Comparison of ENCODE assay signal across 8 mouse cellular contexts in genomic region chr11:70020731-70021263, GRCm38 (mm10). TPM values are rescaled to one million over a fixed set of nuclear protein-coding genes. Genes with fewer than 3 reads are reported as not detected.
A peak's percentile ranks its signal among the peaks of the same experiment; 100 is the strongest.
DNase-seq lines count a peak whose midpoint lies in the region; ATAC-seq and TF ChIP-seq lines count a peak whose summit lies in the region.

No protein-coding gene starts in this region.

- peak overlapping the region; percentile 95 for H3K27ac ChIP-seq in embryonic facial prominence, embryonic 12.5 days
- H3K27ac ChIP-seq in limb, embryonic 12.5 days: peak overlapping the region; percentile 88
- peak overlapping the region; percentile 97 for H3K27ac ChIP-seq in midbrain, embryonic 13.5 days
- no peak overlapping the region for H3K27ac ChIP-seq in small intestine, adult 2 months (ENCODE audit: insufficient read depth, low read depth, low read length)

- no peaks in the 10 kb centered on the region for H3K9me3 ChIP-seq in embryonic facial prominence, embryonic 12.5 days
- H3K9me3 ChIP-seq in limb, embryonic 12.5 days: no peaks in the 10 kb centered on the region
- no peaks in the 10 kb centered on the region for H3K9me3 ChIP-seq in midbrain, embryonic 13.5 days

- H3K27me3 ChIP-seq in embryonic facial prominence, embryonic 12.5 days: no peaks in the 10 kb centered on the region
- H3K27me3 ChIP-seq in limb, embryonic 12.5 days: no peaks in the 10 kb centered on the region
- no peaks in the 10 kb centered on the region for H3K27me3 ChIP-seq in midbrain, embryonic 13.5 days
- H3K27me3 ChIP-seq in small intestine, adult 2 months (ENCODE audit: control insufficient read depth, insufficient read depth, low read length): peaks cover 10% of the 10 kb centered on the region

- peak overlapping the region; percentile 88 for H3K4me2 ChIP-seq in embryonic facial prominence, embryonic 12.5 days (replicated peaks)
- H3K4me2 ChIP-seq in limb, embryonic 12.5 days: peak overlapping the region; percentile 87
- H3K4me2 ChIP-seq in midbrain, embryonic 13.5 days (replicated peaks): peak overlapping the region; percentile 91

- peak; percentile 96 for DNase-seq in 3T3-L1 (ENCODE audit: low read depth, low spot score)
- DNase-seq in adrenal gland, adult 8-10 months: peak; percentile 73
- peak; percentile 85 to 88 for DNase-seq in heart, adult 18-20 months
- peak; percentile 75 for DNase-seq in kidney, adult 18-20 months

- peak; percentile 77; the same call in 1 of the 2 replicates for TF ChIP-seq CTCF in small intestine, adult 2 months (IDR thresholded peaks at IDR 0.05; ENCODE audit: extremely low read depth, insufficient read length, insufficient replicate concordance, low read depth, low read length)

- peaks cover 58% of the 10 kb centered on the region for H3K4me1 ChIP-seq in embryonic facial prominence, embryonic 12.5 days
- peaks cover 59% of the 10 kb centered on the region for H3K4me1 ChIP-seq in limb, embryonic 12.5 days (replicated peaks)
- H3K4me1 ChIP-seq in midbrain, embryonic 13.5 days (replicated peaks): peaks cover 78% of the 10 kb centered on the region
- no peaks in the 10 kb centered on the region for H3K4me1 ChIP-seq in small intestine, adult 2 months (ENCODE audit: control insufficient read depth, insufficient read depth, insufficient read length, low read length)

- ATAC-seq in embryonic facial prominence, embryonic 12.5 days (ENCODE audit: insufficient number of reproducible peaks, insufficient read depth, low FRiP score, low TSS enrichment): peak; percentile 78
- ATAC-seq in limb, embryonic 12.5 days (ENCODE audit: insufficient number of reproducible peaks, insufficient read depth, low FRiP score, low TSS enrichment, low read depth): peak; percentile 76
- peak; percentile 85 for ATAC-seq in midbrain, embryonic 13.5 days

- WGBS in embryonic facial prominence, embryonic 12.5 days: 4% methylated on average over 8 of the region's 8 CpGs
- WGBS in limb, embryonic 12.5 days: under 1% methylated on average over 8 of the region's 8 CpGs
- 0% methylated on average over 8 of the region's 8 CpGs for WGBS in midbrain, embryonic 13.5 days
- under 1% methylated on average over 8 of the region's 8 CpGs for WGBS in small intestine, adult 2 months

- H3K9ac ChIP-seq in embryonic facial prominence, embryonic 12.5 days: peak overlapping the region; percentile 28; the same call in 1 of the 2 replicates
- H3K9ac ChIP-seq in limb, embryonic 12.5 days (replicated peaks): no peak overlapping the region
- H3K9ac ChIP-seq in midbrain, embryonic 13.5 days (replicated peaks): peak overlapping the region; percentile 92

- TF ChIP-seq POLR2A in small intestine, adult 2 months (IDR thresholded peaks at IDR 0.05; ENCODE audit: low read depth, low read length): no peak

- H3K36me3 ChIP-seq in embryonic facial prominence, embryonic 12.5 days: no peaks in the 10 kb centered on the region
- no peaks in the 10 kb centered on the region for H3K36me3 ChIP-seq in limb, embryonic 12.5 days
- H3K36me3 ChIP-seq in midbrain, embryonic 13.5 days: no peaks in the 10 kb centered on the region
- H3K36me3 ChIP-seq in small intestine, adult 2 months (ENCODE audit: control insufficient read depth, insufficient read depth, low read length): no peaks in the 10 kb centered on the region

- H3K4me3 ChIP-seq in embryonic facial prominence, embryonic 12.5 days: peak overlapping the region; percentile 81
- peak overlapping the region; percentile 67 for H3K4me3 ChIP-seq in limb, embryonic 12.5 days (replicated peaks)
- peak overlapping the region; percentile 78 for H3K4me3 ChIP-seq in midbrain, embryonic 13.5 days (replicated peaks)
- H3K4me3 ChIP-seq in small intestine, adult 2 months (ENCODE audit: low read depth, low read length): peak overlapping the region; percentile 78

RNA-seq across cellular contexts. Expression of gene Dlg4, which starts 4.1 kb away (rescaled TPM):
- 10 to 100 TPM; 25.7 to 65.4 (median 45.9) TPM for total RNA-seq in adrenal gland, adult 8-10 months (2022)
- polyA plus RNA-seq in embryonic facial prominence, embryonic 12.5 days (2016; fragmentation: Nextera tagmentation; extraction: Ambion mirVana): 12.6 and 14.9 TPM in 2 replicates
- total RNA-seq in heart, adult 18-20 months (2021): 1 to 10 TPM; 5.9 to 6.8 TPM
- polyA plus RNA-seq in limb, embryonic 12.5 days (2016; fragmentation: Nextera tagmentation; extraction: Ambion mirVana): 10.6 and 13.6 TPM in 2 replicates
- polyA plus RNA-seq in midbrain, embryonic 13.5 days (2015; fragmentation: Nextera tagmentation; extraction: Ambion mirVana): 34.9 and 37.2 TPM in 2 replicates
- polyA plus RNA-seq in small intestine, adult 2 months (2012; rRNA removed): 5.3 and 5.5 TPM in 2 replicates

RNA-seq across cellular contexts. Expression of gene Acadvl, which starts 5.6 kb away (rescaled TPM):
- 100 to 1,000 TPM; 323 to 415 (median 392) TPM for total RNA-seq in adrenal gland, adult 8-10 months (2022)
- 66.8 and 70.4 TPM in 2 replicates for polyA plus RNA-seq in embryonic facial prominence, embryonic 12.5 days (2016; fragmentation: Nextera tagmentation; extraction: Ambion mirVana)
- 1,000 to 10,000 TPM; 1,326 to 1,372 TPM for total RNA-seq in heart, adult 18-20 months (2021)
- polyA plus RNA-seq in limb, embryonic 12.5 days (2016; fragmentation: Nextera tagmentation; extraction: Ambion mirVana): 65.9 and 67.1 TPM in 2 replicates
- polyA plus RNA-seq in midbrain, embryonic 13.5 days (2015; fragmentation: Nextera tagmentation; extraction: Ambion mirVana): 48.4 and 51.7 TPM in 2 replicates
- 65.6 and 109 TPM in 2 replicates for polyA plus RNA-seq in small intestine, adult 2 months (2012; rRNA removed)

RNA-seq across cellular contexts. Expression of gene Dvl2, which starts 20.4 kb away (rescaled TPM):
- total RNA-seq in adrenal gland, adult 8-10 months (2022): 10 to 100 TPM; 13.4 to 27.1 (median 20.5) TPM
- 67.2 and 70.3 TPM in 2 replicates for polyA plus RNA-seq in embryonic facial prominence, embryonic 12.5 days (2016; fragmentation: Nextera tagmentation; extraction: Ambion mirVana)
- 1 to 10 TPM; 3.4 to 4.8 TPM for total RNA-seq in heart, adult 18-20 months (2021)
- polyA plus RNA-seq in limb, embryonic 12.5 days (2016; fragmentation: Nextera tagmentation; extraction: Ambion mirVana): 69.4 and 69.5 TPM in 2 replicates
- 27.6 and 35.4 TPM in 2 replicates for polyA plus RNA-seq in midbrain, embryonic 13.5 days (2015; fragmentation: Nextera tagmentation; extraction: Ambion mirVana)
- polyA plus RNA-seq in small intestine, adult 2 months (2012; rRNA removed): 5.2 and 7.4 TPM in 2 replicates

RNA-seq across cellular contexts. Expression of gene Phf23, which starts 25.2 kb away (rescaled TPM):
- total RNA-seq in adrenal gland, adult 8-10 months (2022): 10 to 100 TPM; 55.7 to 61.0 (median 58.4) TPM
- polyA plus RNA-seq in embryonic facial prominence, embryonic 12.5 days (2016; fragmentation: Nextera tagmentation; extraction: Ambion mirVana): 95.1 and 99.1 TPM in 2 replicates
- total RNA-seq in heart, adult 18-20 months (2021): 10 to 100 TPM; 18.4 to 19.7 TPM
- polyA plus RNA-seq in limb, embryonic 12.5 days (2016; fragmentation: Nextera tagmentation; extraction: Ambion mirVana): 102 and 108 TPM in 2 replicates
- polyA plus RNA-seq in midbrain, embryonic 13.5 days (2015; fragmentation: Nextera tagmentation; extraction: Ambion mirVana): 74.2 and 82.2 TPM in 2 replicates
- polyA plus RNA-seq in small intestine, adult 2 months (2012; rRNA removed): 5.7 and 12.4 TPM in 2 replicates

RNA-seq across cellular contexts. Expression of gene Gabarap, which starts 29.9 kb away (rescaled TPM):
- 100 to 1,000 TPM; 369 to 430 (median 397) TPM for total RNA-seq in adrenal gland, adult 8-10 months (2022)
- 463 and 471 TPM in 2 replicates for polyA plus RNA-seq in embryonic facial prominence, embryonic 12.5 days (2016; fragmentation: Nextera tagmentation; extraction: Ambion mirVana)
- 100 to 1,000 TPM; 285 to 320 TPM for total RNA-seq in heart, adult 18-20 months (2021)
- 398 and 426 TPM in 2 replicates for polyA plus RNA-seq in limb, embryonic 12.5 days (2016; fragmentation: Nextera tagmentation; extraction: Ambion mirVana)
- polyA plus RNA-seq in midbrain, embryonic 13.5 days (2015; fragmentation: Nextera tagmentation; extraction: Ambion mirVana): 611 and 625 TPM in 2 replicates
- 211 and 564 TPM in 2 replicates for polyA plus RNA-seq in small intestine, adult 2 months (2012; rRNA removed)
